In the genomic region with DNA sequence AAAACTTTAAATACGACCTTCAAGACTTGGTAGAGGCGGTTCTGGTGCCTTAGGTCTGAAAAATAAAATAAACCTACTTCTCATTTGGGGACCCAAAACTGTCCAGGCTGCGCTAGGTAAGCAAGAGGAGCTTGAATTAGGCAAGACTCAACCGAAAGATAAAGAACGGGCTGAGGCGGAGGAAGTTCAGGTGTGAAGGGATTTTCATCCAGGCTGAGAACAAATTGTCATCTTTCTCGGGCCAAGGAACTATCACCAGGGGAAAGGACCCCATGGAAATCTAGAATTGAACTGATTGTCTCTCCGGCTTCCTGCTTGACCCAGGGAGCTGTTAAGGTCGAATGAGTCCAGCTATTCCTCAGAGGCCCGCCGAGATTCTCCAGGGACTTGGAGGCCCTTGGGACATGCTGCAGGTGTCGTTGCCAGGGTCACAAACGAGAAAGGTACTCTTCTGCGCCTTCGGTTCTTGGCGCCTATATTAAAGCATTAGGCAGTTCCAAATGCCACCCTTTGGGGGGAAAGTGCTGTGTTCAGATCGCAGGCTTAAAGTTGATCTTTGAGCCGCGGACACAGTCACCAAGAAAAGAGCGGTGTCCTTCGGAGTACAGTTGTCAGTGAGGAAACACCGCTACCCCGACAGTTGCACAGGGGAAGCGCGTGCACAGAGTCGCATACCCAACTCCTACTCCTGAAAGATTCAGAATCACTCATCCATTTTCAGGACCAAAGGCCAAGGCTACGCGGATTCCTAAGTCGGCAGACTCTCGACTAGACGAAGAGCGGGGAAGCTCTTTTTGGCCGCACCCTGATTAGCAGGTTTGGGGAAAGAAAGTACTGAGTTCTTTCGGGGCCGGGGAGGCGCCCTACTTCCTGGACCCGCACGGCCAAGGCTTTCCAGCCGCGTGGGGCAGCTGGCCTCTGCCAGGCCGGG, we compare ENCODE assay signal across 8 mouse cellular contexts. TPM values are rescaled to one million over a fixed set of nuclear protein-coding genes. Genes with fewer than 3 reads are reported as not detected.
DNase-seq lines count a peak whose midpoint lies in the region; ATAC-seq and TF ChIP-seq lines count a peak whose summit lies in the region.

No protein-coding gene starts in this region.

- WGBS in heart, embryonic 12.5 days, result 2% methylated on average over 41 of the region's 41 CpGs
- 1% methylated on average over 41 of the region's 41 CpGs for WGBS in hindbrain, embryonic 15.5 days
- 1% methylated on average over 41 of the region's 41 CpGs for whole genome bisulfite sequencing in midbrain, embryonic 14.5 days

- no peak overlapping the region for H3K9ac ChIP-seq in heart, embryonic 12.5 days
- no peak overlapping the region for H3K9ac ChIP-seq in hindbrain, embryonic 15.5 days
- no peak overlapping the region for H3K9ac ChIP-seq in midbrain, embryonic 14.5 days (replicated peaks; ENCODE audit: low read length)

- no peak for TF ChIP-seq POLR2A in brain, embryonic 14.5 days (IDR thresholded peaks at IDR 0.05; ENCODE audit: borderline replicate concordance, extremely low read depth, insufficient read depth, insufficient read length, poor library complexity, severe bottlenecking)

- no peaks in the 10 kb centered on the region for H3K9me3 ChIP-seq in heart, embryonic 12.5 days (replicated peaks)
- H3K9me3 ChIP-seq in hindbrain, embryonic 15.5 days, result no peaks in the 10 kb centered on the region
- H3K9me3 ChIP-seq in midbrain, embryonic 14.5 days (ENCODE audit: control insufficient read depth, low read length), result no peaks in the 10 kb centered on the region

- H3K4me2 ChIP-seq in heart, embryonic 12.5 days, result peak overlapping the region; percentile 74
- H3K4me2 ChIP-seq in hindbrain, embryonic 15.5 days, result peak overlapping the region; percentile 55
- H3K4me2 ChIP-seq in midbrain, embryonic 14.5 days (ENCODE audit: low read length), result peak overlapping the region; percentile 52

- no peak for TF ChIP-seq CTCF in brain, embryonic 14.5 days (IDR thresholded peaks at IDR 0.05; ENCODE audit: borderline replicate concordance, extremely low read depth, insufficient read depth, insufficient read length)

- no peak for DNase-seq in heart, adult 11 months
- peak; percentile 22 for DNase-seq in brain, embryonic 14.5 days (ENCODE audit: low read depth)
- DNase-seq in midbrain, embryonic 14.5 days, result peak; percentile 40
- no peak for DNase-seq in layer of hippocampus, postnatal 10 days (ENCODE audit: low spot score in 2 of 2)
- DNase-seq in left cerebral cortex, postnatal 4 days, result no peak
- no peak for DNase-seq in thymus, postnatal 10 days (ENCODE audit: low spot score in 2 of 2)

- intact Hi-C loops in left cerebral cortex, postnatal 4 days (cut with DNase I), result loop anchor here (10.0 kb wide), 2 partner anchors 203 to 673 kb away; no protein-coding TSS in a partner anchor

- peaks cover 31% of the 10 kb centered on the region for H3K4me1 ChIP-seq in heart, embryonic 12.5 days (replicated peaks)
- H3K4me1 ChIP-seq in hindbrain, embryonic 15.5 days (replicated peaks), result peaks cover 27% of the 10 kb centered on the region
- peaks cover 15% of the 10 kb centered on the region for H3K4me1 ChIP-seq in midbrain, embryonic 14.5 days (ENCODE audit: control insufficient read depth, insufficient read depth, low read length)

- no peaks in the 10 kb centered on the region for H3K36me3 ChIP-seq in heart, embryonic 12.5 days
- no peaks in the 10 kb centered on the region for H3K36me3 ChIP-seq in hindbrain, embryonic 15.5 days
- no peaks in the 10 kb centered on the region for H3K36me3 ChIP-seq in midbrain, embryonic 14.5 days (ENCODE audit: control insufficient read depth, insufficient read depth, low read length)

- peaks cover 93% of the 10 kb centered on the region for H3K27me3 ChIP-seq in heart, embryonic 12.5 days (replicated peaks)
- H3K27me3 ChIP-seq in hindbrain, embryonic 15.5 days, result peaks cover 85% of the 10 kb centered on the region
- peaks cover 79% of the 10 kb centered on the region for H3K27me3 ChIP-seq in midbrain, embryonic 14.5 days (ENCODE audit: control insufficient read depth, insufficient read depth, low read length)

- no peak overlapping the region for H3K27ac ChIP-seq in heart, embryonic 12.5 days (ENCODE audit: poor library complexity, severe bottlenecking)
- no peak overlapping the region for H3K27ac ChIP-seq in hindbrain, embryonic 15.5 days (replicated peaks)
- H3K27ac ChIP-seq in midbrain, embryonic 14.5 days (replicated peaks; ENCODE audit: low read depth, low read length), result no peak overlapping the region

- ATAC-seq in heart, embryonic 12.5 days (ENCODE audit: insufficient number of reproducible peaks, low FRiP score), result no peak
- no peak for ATAC-seq in hindbrain, embryonic 15.5 days (ENCODE audit: low FRiP score, low read depth)
- ATAC-seq in midbrain, embryonic 14.5 days (ENCODE audit: low FRiP score, low TSS enrichment), result no peak

- peak overlapping the region; percentile 44 for H3K4me3 ChIP-seq in heart, embryonic 12.5 days
- H3K4me3 ChIP-seq in hindbrain, embryonic 15.5 days, result peak overlapping the region; percentile 32
- H3K4me3 ChIP-seq in midbrain, embryonic 14.5 days (replicated peaks; ENCODE audit: low read depth, low read length), result peak overlapping the region; percentile 28

RNA-seq across cellular contexts. Expression of gene Hmx3, which starts 1.2 kb away (rescaled TPM):
- not detected in 2 replicates for polyA plus RNA-seq in heart, embryonic 12.5 days (2016; fragmentation: Nextera tagmentation; extraction: Ambion mirVana)
- 3.1 and 3.5 TPM in 2 replicates for polyA plus RNA-seq in brain, embryonic 14.5 days (2012; rRNA removed)
- 0.60 and 0.93 TPM in 2 replicates for polyA plus RNA-seq in hindbrain, embryonic 15.5 days (2015; fragmentation: Nextera tagmentation; extraction: Ambion mirVana)
- 0.15 and 0.33 TPM in 2 replicates for polyA plus RNA-seq in midbrain, embryonic 14.5 days (2014; fragmentation: Nextera tagmentation; extraction: Ambion mirVana)
- total RNA-seq in layer of hippocampus, postnatal 10 days (2021), result not detected
- not detected for total RNA-seq in left cerebral cortex, postnatal 4 days (2021)

RNA-seq across cellular contexts. Expression of gene Hmx2, which starts 7.1 kb away (rescaled TPM):
- polyA plus RNA-seq in heart, embryonic 12.5 days (2016; fragmentation: Nextera tagmentation; extraction: Ambion mirVana), result not detected in 2 replicates
- polyA plus RNA-seq in brain, embryonic 14.5 days (2012; rRNA removed), result 2.3 and 3.0 TPM in 2 replicates
- 1.3 and 1.4 TPM in 2 replicates for polyA plus RNA-seq in hindbrain, embryonic 15.5 days (2015; fragmentation: Nextera tagmentation; extraction: Ambion mirVana)
- 0.07 and 0.09 TPM in 2 replicates for polyA plus RNA-seq in midbrain, embryonic 14.5 days (2014; fragmentation: Nextera tagmentation; extraction: Ambion mirVana)
- total RNA-seq in layer of hippocampus, postnatal 10 days (2021), result not detected
- not detected for total RNA-seq in left cerebral cortex, postnatal 4 days (2021)

RNA-seq across cellular contexts. Expression of gene Bub3, which starts 18.6 kb away (rescaled TPM):
- polyA plus RNA-seq in heart, embryonic 12.5 days (2016; fragmentation: Nextera tagmentation; extraction: Ambion mirVana), result 129 and 133 TPM in 2 replicates
- polyA plus RNA-seq in brain, embryonic 14.5 days (2012; rRNA removed), result 147 and 194 TPM in 2 replicates
- 158 and 164 TPM in 2 replicates for polyA plus RNA-seq in hindbrain, embryonic 15.5 days (2015; fragmentation: Nextera tagmentation; extraction: Ambion mirVana)
- 167 and 169 TPM in 2 replicates for polyA plus RNA-seq in midbrain, embryonic 14.5 days (2014; fragmentation: Nextera tagmentation; extraction: Ambion mirVana)
- 10 to 100 TPM; 56.4 to 57.0 TPM for total RNA-seq in layer of hippocampus, postnatal 10 days (2021)
- total RNA-seq in left cerebral cortex, postnatal 4 days (2021), result 10 to 100 TPM; 56.6 to 59.5 TPM

Comparison
In these comparisons a context has a peak if more than half of its experiments do, and no peak if none do; other contexts are left out.
1. DNase-seq: peak in brain, embryonic 14.5 days (single experiment) and midbrain, embryonic 14.5 days (single experiment); none in heart, adult 11 months (single experiment), layer of hippocampus, postnatal 10 days (0 of 2), left cerebral cortex, postnatal 4 days (single experiment) and thymus, postnatal 10 days (0 of 2).
2. Peak in every context shown above with its lines, with median percentiles within 50 percentile points of each other: H3K4me2 ChIP-seq and H3K4me3 ChIP-seq.